Mouse (Mus musculus): ENCODE measurements at regions not wholly inside any gene's neighbourhood (a gene's known extent, or its start where the extent isn't known, plus 50 kb on each side); places are given as distances from the start of the nearest gene placed in this dataset.
A peak's percentile ranks its signal among the peaks of the same experiment; 100 is the strongest.
"Not testable (repeated sequence)": the region's sequence is repeated elsewhere in the genome, so short reads cannot be mapped to it uniquely, and the experiment has no call there.

DNA sequence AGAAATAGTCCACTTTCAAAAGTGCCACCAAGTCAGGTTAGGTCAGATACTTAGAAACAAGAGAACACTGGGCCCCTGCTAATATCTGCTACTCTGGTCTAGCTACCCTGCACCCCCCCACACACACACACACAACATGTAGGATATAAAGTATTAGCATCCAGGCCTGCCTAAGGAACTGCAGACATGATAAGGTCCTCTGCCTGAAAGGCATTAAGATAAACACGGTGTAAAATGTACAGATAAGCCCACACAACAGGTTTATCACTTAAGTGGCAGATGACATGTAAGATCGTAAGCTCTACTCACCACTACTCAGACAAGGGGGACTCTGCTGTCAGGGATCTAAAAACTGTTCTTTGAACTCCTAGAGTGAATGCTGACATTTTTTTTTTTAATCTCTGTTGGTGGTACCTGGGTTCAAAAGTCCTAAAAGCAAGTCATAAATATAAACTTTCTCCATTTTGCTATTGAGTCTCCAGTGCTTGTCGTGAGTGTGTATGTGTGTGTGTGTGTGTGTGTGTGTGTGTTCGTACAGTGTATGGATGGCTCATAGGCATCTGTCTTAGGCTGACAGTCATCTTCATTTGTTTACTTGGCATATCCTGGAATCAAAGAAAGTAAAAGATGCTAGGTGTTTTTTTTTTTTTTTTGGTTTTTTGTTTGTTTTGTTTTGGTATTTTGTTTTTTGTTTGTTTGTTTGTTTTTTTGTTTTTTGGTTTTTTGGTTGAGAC, 52.2 kb downstream of the Gm9817 start:
- no peak for DNase-seq (ENCODE audit: low read depth, low spot score)

DNA sequence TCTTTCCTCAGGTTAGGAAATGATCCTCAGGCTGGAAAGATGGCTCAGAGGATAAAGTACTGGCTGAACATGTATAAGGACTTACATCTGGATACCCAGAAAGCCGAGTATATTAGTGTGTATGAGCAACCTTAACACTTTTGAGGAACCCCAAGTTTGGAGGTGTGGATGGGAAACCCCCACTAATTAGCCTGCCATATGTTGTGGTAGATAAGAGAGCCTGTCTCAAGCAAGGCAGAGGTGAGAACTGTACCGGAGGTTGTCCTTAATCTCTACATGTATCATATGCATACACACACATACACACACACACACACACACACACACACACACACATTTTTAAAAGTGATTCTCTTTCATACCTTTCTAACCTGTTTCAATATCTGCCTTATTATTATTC, 62.1 kb downstream of the Gm9817 start:
- no peak for DNase-seq (ENCODE audit: low read depth, low spot score)

DNA sequence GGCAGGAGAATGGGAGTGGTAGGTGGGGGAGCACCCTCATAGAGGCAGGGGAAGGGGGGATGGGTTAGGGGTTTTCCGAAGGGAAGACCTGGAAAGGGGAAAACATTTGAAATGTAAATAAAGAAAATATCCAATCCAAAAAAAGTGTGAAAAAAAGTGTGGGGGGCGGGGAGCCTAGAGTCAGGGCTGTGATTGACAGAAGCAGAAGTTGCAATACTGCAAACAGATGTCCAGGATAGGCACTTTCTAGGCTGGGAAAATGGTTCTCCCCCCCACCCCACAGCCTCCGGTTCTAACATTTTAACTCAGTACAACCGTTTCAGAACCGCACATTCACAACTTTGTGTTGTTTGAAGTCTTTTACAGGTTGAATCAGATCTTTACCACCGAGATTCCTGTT, 66.6 kb downstream of the Gm9817 start:
- DNase-seq (ENCODE audit: low read depth, low spot score): no peak

GRCm38 (mm10) chr13:45156223-45156622, 77.7 kb downstream of the Gm9817 start:
- DNase-seq (ENCODE audit: low read depth, low spot score): no peak

DNA sequence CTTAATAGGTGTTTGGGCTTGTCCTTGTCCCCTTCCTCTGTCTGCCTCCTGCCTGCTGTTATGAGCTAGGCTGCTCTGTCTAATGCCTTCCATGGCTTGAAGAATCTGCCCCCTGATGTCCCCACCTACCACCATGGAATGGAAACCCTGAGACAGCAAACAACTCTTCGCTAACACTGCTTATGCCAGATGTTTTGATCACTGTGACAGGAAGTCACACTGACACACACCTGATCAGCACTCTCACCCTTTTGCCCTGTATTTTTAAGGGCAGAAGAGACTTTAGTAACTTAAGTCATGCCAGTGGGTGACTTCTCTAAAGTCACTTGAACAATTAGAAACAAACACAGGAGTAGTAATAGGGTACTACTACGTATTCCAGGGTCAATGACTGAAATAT, 78.5 kb downstream of the Gm9817 start:
- DNase-seq (ENCODE audit: low read depth, low spot score): no peak

DNA sequence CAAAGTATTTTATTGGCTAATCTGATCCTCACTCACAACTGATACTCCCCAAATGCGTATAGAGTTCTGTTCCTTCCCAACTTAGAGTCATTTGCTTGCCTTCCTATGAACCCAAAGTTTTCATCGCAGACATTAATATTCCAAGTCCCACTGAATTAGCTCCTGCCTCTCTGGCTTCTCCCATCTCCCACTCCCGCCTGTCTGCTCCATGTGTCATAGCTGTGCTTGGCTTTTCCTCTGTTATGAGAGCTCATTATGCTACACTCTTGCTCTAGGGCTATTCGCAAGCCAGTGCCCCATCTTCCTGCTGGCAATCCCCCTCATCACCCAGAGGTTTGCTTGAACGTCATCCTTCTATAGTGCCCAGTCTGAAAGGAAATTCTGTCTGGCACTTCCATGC, 81.8 kb downstream of the Gm9817 start:
- DNase-seq (ENCODE audit: low read depth, low spot score): no peak

GRCm38 (mm10) chr13:45164001-45164778, 85.7 kb downstream of the Gm9817 start:
- DNase-seq (ENCODE audit: low read depth, low spot score): no peak

DNA sequence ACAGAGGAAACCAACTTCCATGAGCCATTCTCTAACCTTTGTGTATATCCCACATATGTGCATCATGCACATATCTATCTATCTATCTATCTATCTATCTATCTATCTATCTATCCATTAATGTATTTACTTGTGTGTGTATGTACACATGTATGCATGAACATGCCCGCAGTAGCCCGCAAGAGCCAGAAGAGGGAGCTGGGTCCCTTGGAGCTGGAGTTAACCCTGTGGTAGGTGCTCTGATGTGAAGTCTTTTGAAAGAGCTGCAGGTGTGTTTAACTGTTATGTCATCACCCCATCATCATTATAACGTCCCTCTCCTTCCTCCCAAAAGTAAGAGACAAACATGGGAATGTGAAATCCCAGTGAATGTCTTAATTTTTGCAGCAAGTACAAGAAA, 86.7 kb downstream of the Gm9817 start:
- DNase-seq (ENCODE audit: low read depth, low spot score): no peak

DNA sequence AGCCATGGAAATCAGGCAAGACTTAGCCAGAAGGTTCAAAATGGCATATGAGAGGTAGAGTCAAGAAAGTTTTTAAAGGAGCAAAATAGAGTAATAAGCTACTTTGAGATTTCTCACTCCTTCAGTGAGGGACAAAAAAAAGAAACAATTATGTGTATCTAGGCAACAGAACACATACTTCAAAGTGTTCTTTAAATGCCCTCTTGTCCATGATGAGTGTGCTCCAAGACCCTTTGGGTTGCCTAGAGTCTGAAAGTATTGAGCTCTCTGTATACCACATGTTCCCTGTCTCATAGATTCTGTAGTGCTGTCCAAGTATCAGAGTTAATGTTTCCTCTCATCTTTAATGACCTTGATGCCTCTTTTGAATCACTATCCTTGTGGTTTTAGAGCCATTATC, 91.2 kb downstream of the Gm9817 start:
- no peak for DNase-seq (ENCODE audit: low read depth, low spot score)

- DNase-seq (ENCODE audit: low read depth, low spot score): no peak
Measured at GRCm38 (mm10) chr13:45173139-45173538, 94.6 kb downstream of the Gm9817 start.

- not testable (repeated sequence) for DNase-seq (ENCODE audit: low read depth, low spot score)
Measured at GRCm38 (mm10) chr13:45175711-45176205, 97.3 kb downstream of the Gm9817 start.

DNA sequence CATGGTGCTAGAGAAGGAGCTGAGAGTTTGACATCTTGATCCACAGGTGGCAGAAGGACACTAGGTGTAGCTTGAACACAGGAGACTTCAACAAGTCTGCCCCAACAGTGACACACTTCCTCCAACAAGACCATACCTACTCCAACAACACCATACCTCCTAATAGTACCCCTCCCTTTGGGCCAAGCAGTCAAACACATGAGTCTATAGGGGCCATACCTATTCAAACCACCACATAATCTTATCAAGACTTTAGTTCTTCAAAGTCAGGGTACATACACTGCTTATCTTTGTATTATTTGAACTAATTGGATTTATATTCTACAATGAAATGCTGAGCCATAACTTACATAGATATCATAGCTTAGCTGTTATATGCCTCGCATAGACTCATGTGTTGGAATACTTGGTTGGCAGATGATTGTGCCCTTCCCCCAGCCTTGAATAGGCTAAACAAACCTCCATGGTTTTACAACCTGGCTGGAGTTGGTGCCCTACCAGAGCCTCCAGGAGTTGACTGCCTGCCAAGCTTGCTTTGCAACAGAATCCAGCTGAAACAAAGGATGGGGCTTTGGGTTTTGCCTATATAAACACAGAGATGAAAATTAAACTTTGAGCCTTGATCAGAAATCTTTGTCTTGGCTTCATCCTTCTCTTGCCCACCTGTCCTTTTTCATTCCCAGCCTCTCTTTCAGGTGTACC, 103.2 kb downstream of the Gm9817 start:
- DNase-seq (ENCODE audit: low read depth, low spot score): no peak

DNA sequence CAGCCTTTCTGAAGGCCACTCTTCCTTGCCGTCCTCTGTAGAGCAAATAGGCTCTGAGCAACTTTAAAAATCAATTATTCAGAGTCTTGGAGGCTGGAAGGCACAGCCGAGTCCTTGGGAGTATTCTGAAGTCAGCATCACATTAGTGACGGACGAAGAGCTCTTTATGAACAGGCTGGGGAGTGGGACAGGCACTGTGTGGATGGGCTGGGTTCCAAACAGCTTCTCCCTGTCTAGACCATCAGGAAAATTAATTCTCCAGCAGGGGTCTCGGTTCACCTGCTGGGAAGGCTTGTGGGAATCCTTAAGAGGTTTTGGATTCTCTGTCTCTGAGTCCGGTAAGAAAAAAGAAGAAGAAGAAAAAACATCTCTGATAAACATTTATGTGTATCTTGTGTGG, 110.9 kb downstream of the Gm9817 start:
- DNase-seq (ENCODE audit: low read depth, low spot score): no peak

DNA sequence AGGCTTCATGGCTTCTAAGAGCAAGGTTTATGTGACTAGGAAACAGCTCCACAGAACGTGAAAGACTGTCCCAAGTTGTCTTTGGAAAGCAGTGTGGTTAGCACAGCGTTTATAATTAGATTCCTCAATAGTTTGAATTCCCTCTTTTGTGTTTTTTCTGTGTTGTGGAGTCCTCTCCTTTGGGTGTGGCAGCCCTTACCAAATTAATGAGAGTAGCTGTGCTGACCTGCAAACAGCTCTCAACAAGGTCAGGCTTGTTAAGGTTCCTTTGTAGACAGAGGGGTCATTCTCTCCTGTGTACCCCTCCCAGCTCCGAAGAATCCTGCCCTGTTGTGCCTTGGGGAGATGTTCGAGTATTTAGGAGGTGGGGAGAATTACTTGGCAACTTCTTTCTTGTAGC, 111.7 kb downstream of the Gm9817 start:
- DNase-seq (ENCODE audit: low read depth, low spot score): no peak

GRCm38 (mm10) chr13:45192079-45192478, 113.6 kb downstream of the Gm9817 start:
- peak; percentile 15 for DNase-seq (ENCODE audit: low read depth, low spot score)

DNA sequence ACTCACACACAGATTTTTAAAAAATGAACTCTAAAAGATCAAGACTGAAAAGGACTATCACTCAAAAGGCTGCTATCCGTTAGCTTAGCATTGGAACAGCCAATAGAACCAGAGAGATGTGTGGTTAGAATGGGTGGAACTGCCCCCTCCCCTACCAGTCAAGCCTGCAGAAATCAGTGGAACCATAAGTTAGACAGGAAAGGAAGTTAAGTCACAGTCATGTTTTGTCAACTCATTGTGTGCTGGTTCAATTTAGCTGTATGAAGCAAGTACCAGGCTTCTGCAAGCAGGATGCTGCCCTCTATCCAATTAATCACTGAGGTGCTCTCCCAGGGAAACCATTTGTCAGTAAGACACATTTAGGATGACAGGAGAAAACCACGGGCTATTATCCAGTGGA, 117.1 kb downstream of the Gm9817 start:
- no peak for DNase-seq (ENCODE audit: low read depth, low spot score)

DNA sequence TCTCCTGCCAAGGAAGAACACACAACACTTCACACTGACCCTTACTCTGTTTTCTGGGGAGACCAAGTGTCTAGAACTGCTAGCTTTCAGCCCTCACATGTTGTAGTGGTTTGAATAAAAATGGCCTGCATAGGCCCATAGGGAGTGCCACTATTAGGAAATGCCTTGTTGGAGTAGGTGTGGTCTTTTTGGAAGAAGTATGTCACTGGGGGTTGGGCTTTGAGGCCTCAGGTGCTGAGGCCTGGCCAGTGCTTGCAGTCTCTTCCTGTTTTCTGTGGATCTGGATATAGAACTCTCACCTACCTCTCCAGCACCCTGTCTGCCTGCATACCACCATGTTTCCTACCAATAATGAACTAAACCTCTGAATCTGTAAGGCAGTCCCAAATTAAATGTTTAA, 117.9 kb downstream of the Gm9817 start:
- no peak for DNase-seq (ENCODE audit: low read depth, low spot score)

DNA sequence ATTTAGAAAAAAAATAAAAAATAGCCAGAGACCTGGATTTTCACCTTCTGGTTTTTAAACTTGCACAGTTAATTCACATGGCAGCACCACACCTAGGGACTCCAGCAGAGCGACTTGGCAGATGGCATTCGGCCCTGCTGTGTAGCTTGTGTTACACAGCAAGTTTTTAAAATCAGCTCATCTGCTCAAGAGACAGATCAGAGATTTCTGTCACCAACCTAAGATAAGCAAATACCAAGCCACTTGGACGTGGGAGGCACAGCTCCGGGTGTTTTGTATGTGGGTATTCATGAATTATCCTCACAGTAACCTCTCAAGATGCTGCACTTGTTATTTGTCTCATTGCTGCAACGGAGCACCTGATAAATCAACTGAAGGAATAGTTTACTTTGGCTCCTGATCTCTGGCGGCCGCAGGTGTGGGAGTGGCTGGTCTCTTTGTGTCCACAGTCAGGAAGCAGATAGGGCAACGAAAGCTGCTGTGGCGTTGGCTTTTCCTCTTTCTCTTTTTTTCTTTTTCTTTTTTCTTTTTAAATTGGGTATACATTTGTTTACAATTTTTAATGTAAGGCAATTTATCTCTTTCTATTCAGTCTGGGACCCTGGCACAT, 122.1 kb downstream of the Gm9817 start:
- DNase-seq (ENCODE audit: low read depth, low spot score): peak; percentile 35

- peak; percentile 24 for DNase-seq (ENCODE audit: low read depth, low spot score)
Measured at GRCm38 (mm10) chr13:45204856-45205255, 126.4 kb downstream of the Gm9817 start.

- DNase-seq (ENCODE audit: low read depth, low spot score): no peak
Measured at GRCm38 (mm10) chr13:45208540-45209197, 130.2 kb downstream of the Gm9817 start.

DNA sequence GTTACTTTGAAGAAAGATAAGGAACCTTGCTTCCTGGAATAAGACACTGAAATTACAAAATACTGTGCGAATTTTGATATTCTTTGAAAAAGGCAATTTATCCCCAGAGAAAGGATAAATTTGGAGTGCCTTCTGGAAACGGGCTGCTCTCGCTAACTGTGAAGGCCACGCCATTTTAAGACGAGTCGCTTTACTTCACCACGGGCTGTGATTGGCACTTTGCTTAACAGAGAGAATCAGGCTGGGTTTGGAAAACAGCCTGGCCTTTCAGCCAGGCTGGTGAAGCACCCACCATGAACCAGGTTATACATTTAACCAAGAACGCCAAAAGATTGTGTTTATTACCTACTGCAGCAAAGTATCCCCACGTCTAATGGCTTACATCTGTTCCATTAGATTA, 132.7 kb downstream of the Gm9817 start:
- DNase-seq (ENCODE audit: low read depth, low spot score): no peak
